Mouse (Mus musculus) forebrain, embryonic 13.5 days (tissue): ENCODE data around the gene Timmdc1. TPM values are rescaled to one million over a fixed set of nuclear protein-coding genes. Genes with fewer than 3 reads are reported as not detected.
A peak's percentile ranks its signal among the peaks of the same experiment; 100 is the strongest.

ENCODE experiments used
- ATAC-seq: fragments of 200-750 bp; cut with Nextera tagmentation; 2 replicates; pipeline ENCODE4 v1.8.0; 2017
- H3K27ac ChIP-seq: fragments of 300-500 bp; sonication (generic); 2 replicates; pipeline ENCODE4 v1.5.1; 2015; ENCODE audit warnings: inconsistent platforms, mild to moderate bottlenecking, moderate library complexity
- H3K27me3 ChIP-seq: fragments of 300-500 bp; sonication (generic); 2 replicates; pipeline ENCODE4 v1.6.1; 2015; ENCODE audit warnings: mild to moderate bottlenecking, inconsistent platforms
- H3K36me3 ChIP-seq: fragments of 300-500 bp; sonication (generic); 2 replicates; pipeline ENCODE4 v1.6.1; 2015; ENCODE audit warnings: mild to moderate bottlenecking, inconsistent platforms; ENCODE audit not compliant: poor library complexity, severe bottlenecking
- H3K4me1 ChIP-seq: fragments of 300-500 bp; sonication (generic); 2 replicates; pipeline ENCODE4 v1.6.1; 2015; ENCODE audit warnings: inconsistent platforms
- H3K4me2 ChIP-seq: fragments of 300-500 bp; sonication (generic); 2 replicates; pipeline ENCODE4 v1.6.1; 2015; ENCODE audit warnings: inconsistent platforms, mild to moderate bottlenecking, moderate library complexity
- H3K4me3 ChIP-seq: fragments of 300-500 bp; sonication (generic); 2 replicates; pipeline ENCODE4 v1.5.1; 2015; ENCODE audit warnings: mild to moderate bottlenecking, inconsistent platforms
- H3K9ac ChIP-seq: fragments of 300-500 bp; sonication (generic); 2 replicates; pipeline ENCODE4 v1.6.1; 2015; ENCODE audit warnings: mild to moderate bottlenecking, inconsistent platforms
- H3K9me3 ChIP-seq: fragments of 300-500 bp; sonication (generic); replicated peaks from 2 replicates; pipeline ENCODE4 v1.6.1; 2016; ENCODE audit warnings: inconsistent platforms
- WGBS: fragments of 180-500 bp; shearing (Covaris S2); methylation state at CpG from one replicate; pipeline ENCODE4 v1.1.7; 2015; 5-methylcytosine and 5-hydroxymethylcytosine counted together
- polyA plus RNA-seq: library from polyadenylated mRNA; unstranded; fragments of >200 nt; fragmentation: Nextera tagmentation; extraction: Ambion mirVana; gene quantifications from 2 replicates; pipeline ENCODE4 v1.2.1, GENCODE M21; 2015

The Timmdc1 gene
- polyA plus RNA-seq, 1 experiment from 2014 or later: 39.9 TPM

DNA sequence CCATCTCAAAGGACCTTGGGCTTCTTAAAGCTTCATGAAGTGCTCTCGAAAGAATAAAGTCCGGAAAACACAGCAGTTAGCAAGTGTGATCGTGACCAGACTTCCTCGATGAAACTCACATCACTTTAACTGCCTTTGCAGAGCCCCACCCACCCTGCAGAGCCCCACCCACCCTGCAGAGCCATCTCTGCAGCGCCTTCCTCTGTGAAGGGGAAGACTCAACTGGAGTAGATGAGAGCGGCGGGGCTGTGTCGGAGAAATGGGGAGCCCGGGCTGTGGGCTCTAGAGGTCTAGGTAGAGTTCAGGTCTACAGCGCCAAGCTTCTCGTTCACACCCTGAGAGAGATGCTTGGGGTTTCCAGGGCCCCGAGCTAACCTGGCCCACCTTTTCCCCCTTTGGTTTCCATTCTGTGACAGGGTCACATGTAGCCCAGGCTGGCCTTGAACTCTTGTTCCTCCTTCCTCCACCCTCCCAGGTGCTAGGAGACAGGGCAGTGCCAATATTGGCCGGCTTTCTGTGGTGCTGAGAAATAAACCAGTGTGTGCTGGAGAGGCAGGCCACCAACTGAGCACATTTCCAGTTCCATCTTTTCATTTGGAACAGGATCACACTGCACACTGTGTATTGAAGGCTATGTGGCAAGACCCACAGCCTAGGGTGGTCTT lies 16.4 kb upstream of the Timmdc1 start:
- ATAC-seq: no peak
- Histone ChIP-seq H3K27ac (no peak overlapping the region), H3K9me3 (no peaks in the 10 kb centered on the region), H3K4me2 (no peak overlapping the region), H3K4me3 (no peak overlapping the region), H3K9ac (no peak overlapping the region), H3K36me3 (peaks cover 97% of the 10 kb centered on the region), H3K4me1 (no peaks in the 10 kb centered on the region), H3K27me3 (no peaks in the 10 kb centered on the region)
- 94% methylated on average over 13 of the region's 13 CpGs for WGBS

GRCm38 (mm10) chr16:38536544-38537146 lies 14.2 kb upstream of the Timmdc1 start:
- Histone ChIP-seq H3K27me3 (no peaks in the 10 kb centered on the region), H3K4me2 (no peak overlapping the region), H3K4me3 (no peak overlapping the region), H3K27ac (no peak overlapping the region), H3K4me1 (no peaks in the 10 kb centered on the region), H3K9ac (no peak overlapping the region), H3K36me3 (peaks cover 97% of the 10 kb centered on the region), H3K9me3 (no peaks in the 10 kb centered on the region)
- WGBS: 43% methylated on average over 8 of the region's 8 CpGs
- ATAC-seq: peak; percentile 61; the same call in 1 of the 2 replicates

DNA sequence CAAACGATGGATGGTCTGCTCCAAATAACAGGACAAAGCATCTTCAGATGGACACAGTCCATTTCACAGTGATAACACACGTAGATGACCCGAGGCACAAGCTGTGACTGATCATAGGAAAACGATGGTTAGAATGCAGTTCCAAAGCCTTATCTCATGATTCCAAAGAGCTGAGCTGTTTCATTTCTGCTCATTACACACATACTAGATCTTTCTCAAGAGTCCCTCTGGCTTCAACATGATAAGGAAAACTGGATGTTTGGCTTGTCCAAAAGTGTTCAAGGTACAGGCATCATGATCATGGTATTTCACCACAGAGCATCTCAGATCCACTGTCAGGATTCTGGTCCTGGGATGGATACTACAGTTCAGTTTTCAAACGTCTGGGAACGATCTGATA lies 3.8 kb upstream of the Timmdc1 start:
- H3K4me1 ChIP-seq: peaks cover 14% of the 10 kb centered on the region
- H3K36me3 ChIP-seq: peaks cover 68% of the 10 kb centered on the region
- WGBS: 95% methylated on average over 6 of the region's 6 CpGs
- H3K27ac ChIP-seq: no peak overlapping the region
- H3K4me2 ChIP-seq: no peak overlapping the region
- ATAC-seq: no peak
- H3K4me3 ChIP-seq: no peak overlapping the region
- H3K27me3 ChIP-seq: no peaks in the 10 kb centered on the region
- H3K9ac ChIP-seq: no peak overlapping the region
- H3K9me3 ChIP-seq: no peaks in the 10 kb centered on the region

DNA sequence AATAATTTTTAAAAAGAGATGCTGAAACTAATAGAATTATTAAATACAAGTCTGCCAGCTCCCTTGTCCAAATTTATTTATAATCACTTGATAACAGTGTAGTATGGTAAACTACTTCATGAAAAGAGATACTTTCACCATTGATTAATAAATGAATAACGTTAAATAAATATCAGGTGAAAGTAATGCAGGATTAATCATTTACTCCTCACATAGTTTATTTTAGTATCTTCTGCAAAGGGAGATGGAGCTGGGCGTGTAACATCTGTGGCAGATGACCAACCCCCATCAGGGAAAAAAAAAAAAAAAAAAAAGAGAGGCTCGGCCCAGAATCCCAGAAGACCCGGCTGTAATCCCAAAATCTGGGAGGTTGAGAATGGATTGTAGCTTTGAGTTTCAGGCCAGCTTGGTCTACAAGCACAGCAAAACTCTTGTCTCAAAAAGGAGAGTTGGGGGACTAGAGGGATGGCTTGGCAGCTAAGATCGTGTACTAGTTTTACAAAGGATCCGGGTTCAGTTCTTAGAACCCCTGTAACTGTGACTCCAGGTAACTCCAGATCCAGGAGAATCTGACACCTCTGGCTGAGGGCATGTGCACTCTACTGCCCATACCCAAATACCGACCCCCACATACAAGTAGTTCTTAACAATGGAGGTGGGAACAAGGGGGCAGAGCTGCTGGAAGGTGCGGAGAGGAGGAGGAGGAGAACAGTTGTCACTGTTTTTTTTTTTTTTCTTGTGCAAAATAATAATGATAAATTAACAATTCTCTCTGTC lies 1.1 kb downstream of the Timmdc1 start:
- Histone ChIP-seq H3K27me3 (no peaks in the 10 kb centered on the region), H3K4me2 (peak overlapping the region; percentile 70), H3K9me3 (no peaks in the 10 kb centered on the region), H3K9ac (peak overlapping the region; percentile 88), H3K36me3 (peaks cover 42% of the 10 kb centered on the region), H3K4me1 (peaks cover 15% of the 10 kb centered on the region), H3K27ac (no peak overlapping the region), H3K4me3 (peak overlapping the region; percentile 85)
- ATAC-seq: no peak
- 38% methylated on average over 8 of the region's 8 CpGs for WGBS

DNA sequence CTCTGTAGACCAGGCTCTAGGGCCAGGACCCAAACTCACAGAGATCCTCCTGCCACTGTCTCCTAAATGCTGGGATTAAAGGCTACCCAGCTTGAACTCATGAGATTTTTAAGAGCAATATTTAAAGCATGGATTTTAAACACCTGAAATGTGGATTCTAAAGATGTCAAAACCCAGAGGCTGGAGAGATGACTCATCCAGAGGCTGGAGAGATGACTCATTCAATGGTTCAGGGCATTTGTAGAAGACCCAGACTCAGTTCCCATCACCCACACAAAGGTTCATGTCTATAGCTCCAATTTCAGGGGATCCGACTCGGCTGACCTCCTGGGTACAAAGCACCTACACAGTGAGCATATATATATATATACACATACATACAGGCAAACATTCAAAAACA lies 3.3 kb downstream of the Timmdc1 start:
- H3K4me2 ChIP-seq: no peak overlapping the region
- H3K4me3 ChIP-seq: no peak overlapping the region
- H3K27me3 ChIP-seq: no peaks in the 10 kb centered on the region
- no peak overlapping the region for H3K9ac ChIP-seq
- no peak for ATAC-seq
- H3K4me1 ChIP-seq: peaks cover 15% of the 10 kb centered on the region
- no peaks in the 10 kb centered on the region for H3K9me3 ChIP-seq
- peaks cover 35% of the 10 kb centered on the region for H3K36me3 ChIP-seq
- WGBS: 95% methylated on average over 2 of the region's 2 CpGs
- no peak overlapping the region for H3K27ac ChIP-seq

- no peak for ATAC-seq
- Histone ChIP-seq H3K4me1 (no peaks in the 10 kb centered on the region), H3K4me3 (no peak overlapping the region), H3K27me3 (no peaks in the 10 kb centered on the region), H3K9me3 (no peaks in the 10 kb centered on the region), H3K36me3 (peaks cover 76% of the 10 kb centered on the region), H3K9ac (no peak overlapping the region), H3K4me2 (no peak overlapping the region), H3K27ac (no peak overlapping the region)
- 93% methylated on average over 2 of the region's 2 CpGs for WGBS
These were observed 11.6 kb downstream of the Timmdc1 start for GRCm38 (mm10) chr16:38510846-38511245.

- no peaks in the 10 kb centered on the region for H3K27me3 ChIP-seq
- H3K4me2 ChIP-seq: no peak overlapping the region
- no peaks in the 10 kb centered on the region for H3K9me3 ChIP-seq
- peak; percentile 89 for ATAC-seq
- H3K36me3 ChIP-seq: peaks cover 74% of the 10 kb centered on the region
- no peak overlapping the region for H3K27ac ChIP-seq
- H3K4me1 ChIP-seq: no peaks in the 10 kb centered on the region
- H3K4me3 ChIP-seq: no peak overlapping the region
- H3K9ac ChIP-seq: no peak overlapping the region
- WGBS: 74% methylated on average over 4 of the region's 4 CpGs
These were observed 16.3 kb downstream of the Timmdc1 start for GRCm38 (mm10) chr16:38506041-38506634.

DNA sequence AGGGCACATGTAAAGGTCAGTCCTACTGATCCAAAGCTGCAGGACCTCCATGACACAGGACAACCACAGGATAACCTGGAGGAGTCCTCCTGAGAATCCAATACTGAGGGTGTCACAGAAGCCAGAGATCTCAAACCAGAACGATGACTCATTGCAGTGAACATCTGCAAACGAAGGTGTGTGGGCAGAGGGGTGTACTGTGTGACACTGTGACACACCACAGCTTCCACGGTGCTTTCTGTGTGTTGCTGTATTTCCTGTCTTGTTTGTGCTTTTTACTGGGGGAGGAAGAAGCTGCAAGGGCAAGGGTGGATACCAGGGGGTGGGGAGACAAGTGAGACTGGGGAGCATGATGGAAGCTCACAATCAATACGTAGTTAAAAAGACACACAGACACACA lies 18.9 kb downstream of the Timmdc1 start:
- Histone ChIP-seq H3K9me3 (no peaks in the 10 kb centered on the region), H3K4me3 (no peak overlapping the region), H3K27me3 (no peaks in the 10 kb centered on the region), H3K9ac (no peak overlapping the region), H3K36me3 (peaks cover 78% of the 10 kb centered on the region), H3K4me1 (no peaks in the 10 kb centered on the region), H3K4me2 (no peak overlapping the region), H3K27ac (no peak overlapping the region)
- no peak for ATAC-seq
- WGBS: 93% methylated on average over 4 of the region's 4 CpGs

DNA sequence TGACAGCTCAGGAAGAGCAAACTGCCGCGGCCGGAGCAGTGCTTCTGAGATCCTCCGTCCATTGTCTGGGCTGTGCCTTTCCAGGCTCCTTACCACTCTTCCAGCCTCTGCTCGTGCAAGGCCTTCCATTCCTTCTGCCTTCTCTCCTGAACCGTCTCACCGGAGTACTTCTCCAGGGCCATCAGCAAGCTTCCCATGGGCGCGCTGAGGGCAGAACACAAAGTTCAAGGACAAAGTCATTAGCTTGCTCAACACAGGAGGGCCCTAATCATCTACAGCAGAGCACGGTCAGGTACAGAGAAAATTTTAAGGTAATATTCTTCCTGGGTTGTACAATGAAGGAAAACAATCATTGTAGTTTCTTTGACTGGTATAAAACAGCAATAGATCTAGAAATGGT lies 20.0 kb downstream of the Timmdc1 start:
- ATAC-seq: no peak
- H3K9me3 ChIP-seq: no peaks in the 10 kb centered on the region
- peaks cover 78% of the 10 kb centered on the region for H3K36me3 ChIP-seq
- no peak overlapping the region for H3K4me2 ChIP-seq
- H3K4me1 ChIP-seq: no peaks in the 10 kb centered on the region
- H3K27ac ChIP-seq: no peak overlapping the region
- 95% methylated on average over 10 of the region's 10 CpGs for WGBS
- H3K9ac ChIP-seq: no peak overlapping the region
- H3K27me3 ChIP-seq: no peaks in the 10 kb centered on the region
- no peak overlapping the region for H3K4me3 ChIP-seq

DNA sequence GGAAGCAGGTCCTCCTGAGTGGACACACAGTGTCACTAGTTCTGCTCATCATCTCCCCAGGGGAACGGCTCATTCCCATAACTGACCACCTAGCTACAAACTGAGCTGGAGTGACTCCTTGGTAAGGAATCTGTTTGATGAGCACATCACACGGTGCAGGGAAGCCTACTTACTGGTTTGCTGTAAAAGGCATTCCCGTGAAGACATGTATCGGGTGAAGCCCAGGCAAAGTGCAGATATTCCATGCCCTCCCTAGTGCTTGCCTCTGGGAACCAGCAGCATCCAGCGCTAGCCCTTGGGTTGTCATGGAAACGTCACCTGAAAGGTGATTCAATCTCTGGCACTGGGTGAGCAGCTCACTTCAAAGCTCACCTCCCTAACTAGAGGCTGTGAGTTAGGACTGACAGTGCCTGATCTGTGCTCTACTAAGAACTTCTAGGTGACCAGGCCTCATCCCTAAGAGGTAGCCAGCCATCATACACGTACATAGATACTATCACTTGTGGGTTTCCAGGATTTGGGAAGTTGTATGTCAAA lies 25.8 kb downstream of the Timmdc1 start:
- Histone ChIP-seq H3K27me3 (no peaks in the 10 kb centered on the region), H3K4me3 (no peak overlapping the region), H3K9me3 (no peaks in the 10 kb centered on the region), H3K4me2 (no peak overlapping the region), H3K27ac (no peak overlapping the region), H3K36me3 (peaks cover 46% of the 10 kb centered on the region), H3K4me1 (no peaks in the 10 kb centered on the region), H3K9ac (no peak overlapping the region)
- no peak for ATAC-seq
- 84% methylated on average over 7 of the region's 7 CpGs for WGBS

DNA sequence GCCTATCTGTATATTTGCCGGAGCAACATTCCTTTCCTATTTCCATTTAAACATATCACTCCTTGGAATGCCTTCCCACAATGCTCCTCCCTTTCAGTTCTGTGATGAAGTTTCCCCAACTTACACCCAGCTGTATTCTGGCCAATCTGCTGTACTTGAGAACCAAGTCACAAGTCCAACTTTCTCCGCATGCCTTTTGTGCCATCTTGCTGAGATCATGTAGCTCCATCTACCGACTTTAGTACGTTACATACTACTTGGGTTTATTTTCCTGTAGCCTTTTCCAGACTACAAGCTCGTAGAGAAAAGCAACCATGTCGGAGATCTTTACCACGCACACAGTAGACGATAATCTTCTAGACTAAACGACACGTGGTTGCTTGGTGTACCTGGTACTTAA lies 28.6 kb downstream of the Timmdc1 start:
- no peaks in the 10 kb centered on the region for H3K27me3 ChIP-seq
- WGBS: 89% methylated on average over 10 of the region's 10 CpGs

DNA sequence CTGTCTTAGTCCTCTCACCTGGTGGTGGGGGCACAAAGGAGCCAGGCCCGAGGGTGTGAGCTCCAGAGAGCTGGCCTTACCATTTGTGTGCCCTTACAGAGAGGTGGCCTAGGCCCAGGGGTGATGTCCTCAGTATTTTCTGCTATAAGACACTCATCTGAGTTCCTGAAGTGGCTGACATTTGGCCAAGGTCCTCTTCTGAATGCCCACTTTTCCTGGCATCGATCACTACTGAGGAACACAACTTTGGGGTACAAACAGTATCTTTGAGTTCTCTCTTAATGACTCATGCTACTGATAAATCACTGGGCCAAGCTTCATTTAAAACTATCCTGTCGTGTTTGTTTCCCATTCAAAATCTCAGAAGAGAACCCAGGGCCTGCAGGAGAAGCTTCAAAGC lies 29.9 kb downstream of the Timmdc1 start:
- 82% methylated on average over 3 of the region's 3 CpGs for WGBS
- ATAC-seq: no peak

More for the DNA sequence above, 28.6 kb downstream of the Timmdc1 start:
- Histone ChIP-seq H3K27ac (no peak overlapping the region), H3K4me2 (no peak overlapping the region), H3K4me1 (no peaks in the 10 kb centered on the region), H3K36me3 (peaks cover 25% of the 10 kb centered on the region), H3K4me3 (no peak overlapping the region), H3K9me3 (no peaks in the 10 kb centered on the region), H3K9ac (no peak overlapping the region)
- no peak for ATAC-seq

More for the DNA sequence above, 29.9 kb downstream of the Timmdc1 start:
- Histone ChIP-seq H3K4me1 (no peaks in the 10 kb centered on the region), H3K4me3 (no peak overlapping the region), H3K36me3 (peaks cover 12% of the 10 kb centered on the region), H3K9ac (no peak overlapping the region), H3K9me3 (no peaks in the 10 kb centered on the region), H3K27ac (no peak overlapping the region), H3K4me2 (no peak overlapping the region), H3K27me3 (no peaks in the 10 kb centered on the region)
